Mouse (Mus musculus): ENCODE measurements around the gene Ppp2r5c. TPM values are rescaled to one million over a fixed set of nuclear protein-coding genes. Genes with fewer than 3 reads are reported as not detected.

Ppp2r5c gene
- polyA plus RNA-seq, 1 experiment from 2014 or later, result 72.1 TPM

GRCm38 (mm10) chr12:110555536-110556240, 108.8 kb downstream of the Ppp2r5c start:
- H3K27me3 ChIP-seq, result no peaks in the 10 kb centered on the region
- CTCF ChIA-PET, result no interaction called here
- POLR2A ChIA-PET, result no interaction called here
- ATAC-seq, result no peak
- in situ Hi-C loops (cut with MboI; ENCODE audit: low pct_unique_long_range_greater_than_20kb), result loop anchor here (25.0 kb wide), 1 partner anchor 93 kb away; no protein-coding TSS in a partner anchor
- TF ChIP-seq CTCF (IDR thresholded peaks at IDR 0.05), result no peak
- DNase-seq (ENCODE audit: low read depth, low spot score), result no peak

GRCm38 (mm10) chr12:110556861-110557628, 110.1 kb downstream of the Ppp2r5c start:
- no peak for ATAC-seq
- TF ChIP-seq CTCF (IDR thresholded peaks at IDR 0.05), result no peak
- H3K27me3 ChIP-seq, result no peaks in the 10 kb centered on the region
- DNase-seq (ENCODE audit: low read depth, low spot score), result no peak
- in situ Hi-C loops (cut with MboI; ENCODE audit: low pct_unique_long_range_greater_than_20kb), result loop anchor here (25.0 kb wide), 1 partner anchor 95 kb away; no protein-coding TSS in a partner anchor
- CTCF ChIA-PET, result no interaction called here
- POLR2A ChIA-PET, result no interaction called here

- no peak for TF ChIP-seq CTCF (IDR thresholded peaks at IDR 0.05)
- ATAC-seq, result no peak
- in situ Hi-C loops (cut with MboI; ENCODE audit: low pct_unique_long_range_greater_than_20kb), result loop anchor here (25.0 kb wide), 1 partner anchor 96 kb away; no protein-coding TSS in a partner anchor
- DNase-seq (ENCODE audit: low read depth, low spot score), result no peak
- H3K27me3 ChIP-seq, result no peaks in the 10 kb centered on the region
- ChIA-PET POLR2A (no interaction called here), CTCF (no interaction called here)
These were observed 111.3 kb downstream of the Ppp2r5c start for GRCm38 (mm10) chr12:110558175-110558574.

- ChIA-PET CTCF (no interaction called here), POLR2A (interaction anchor here (0.6 to 0.7 kb wide), 2 partner anchors 129 to 968 kb away, joined by 6 to 10 read pairs; no protein-coding TSS in a partner anchor)
- in situ Hi-C loops (cut with MboI; ENCODE audit: low pct_unique_long_range_greater_than_20kb), result loop anchor here (25.0 kb wide), 1 partner anchor 101 kb away; no protein-coding TSS in a partner anchor
- no peaks in the 10 kb centered on the region for H3K27me3 ChIP-seq
- TF ChIP-seq CTCF (IDR thresholded peaks at IDR 0.05), result no peak
- DNase-seq (ENCODE audit: low read depth, low spot score) (no peak), ATAC-seq (no peak)
These were observed 116.5 kb downstream of the Ppp2r5c start for GRCm38 (mm10) chr12:110563383-110563782.

GRCm38 (mm10) chr12:110564848-110565247, 117.9 kb downstream of the Ppp2r5c start:
- in situ Hi-C loops (cut with MboI; ENCODE audit: low pct_unique_long_range_greater_than_20kb), result loop anchor here (25.0 kb wide), 1 partner anchor 103 kb away; no protein-coding TSS in a partner anchor
- no peaks in the 10 kb centered on the region for H3K27me3 ChIP-seq
- POLR2A ChIA-PET, result no interaction called here
- DNase-seq (ENCODE audit: low read depth, low spot score) (no peak), ATAC-seq (no peak)
- CTCF ChIA-PET, result no interaction called here
- TF ChIP-seq CTCF (IDR thresholded peaks at IDR 0.05), result no peak

GRCm38 (mm10) chr12:110566366-110566765, 119.4 kb downstream of the Ppp2r5c start:
- TF ChIP-seq CTCF (IDR thresholded peaks at IDR 0.05), result no peak
- in situ Hi-C loops (cut with MboI; ENCODE audit: low pct_unique_long_range_greater_than_20kb), result loop anchor here (25.0 kb wide), 1 partner anchor 104 kb away; no protein-coding TSS in a partner anchor
- ATAC-seq (no peak), DNase-seq (ENCODE audit: low read depth, low spot score) (no peak)
- no peaks in the 10 kb centered on the region for H3K27me3 ChIP-seq
- ChIA-PET CTCF (no interaction called here), POLR2A (no interaction called here)

GRCm38 (mm10) chr12:110571050-110571449, 124.1 kb downstream of the Ppp2r5c start:
- no peak for TF ChIP-seq CTCF (IDR thresholded peaks at IDR 0.05)
- CTCF ChIA-PET, result no interaction called here
- no peak for ATAC-seq
- in situ Hi-C loops (cut with MboI; ENCODE audit: low pct_unique_long_range_greater_than_20kb), result loop anchor here (25.0 kb wide), 1 partner anchor 109 kb away; no protein-coding TSS in a partner anchor
- POLR2A ChIA-PET, result no interaction called here
- DNase-seq (ENCODE audit: low read depth, low spot score), result no peak
- H3K27me3 ChIP-seq, result no peaks in the 10 kb centered on the region

GRCm38 (mm10) chr12:110572351-110572750, 125.4 kb downstream of the Ppp2r5c start:
- DNase-seq (ENCODE audit: low read depth, low spot score) (no peak), ATAC-seq (no peak)
- no peaks in the 10 kb centered on the region for H3K27me3 ChIP-seq
- ChIA-PET CTCF (no interaction called here), POLR2A (no interaction called here)
- in situ Hi-C loops (cut with MboI; ENCODE audit: low pct_unique_long_range_greater_than_20kb), result loop anchor here (25.0 kb wide), 1 partner anchor 110 kb away; no protein-coding TSS in a partner anchor
- TF ChIP-seq CTCF (IDR thresholded peaks at IDR 0.05), result no peak

GRCm38 (mm10) chr12:110573635-110574034, 126.7 kb downstream of the Ppp2r5c start:
- ChIA-PET CTCF (interaction anchor here (1.5 kb wide), 1 partner anchor 22 kb away, joined by 5 read pairs; no protein-coding TSS in a partner anchor), POLR2A (no interaction called here)

GRCm38 (mm10) chr12:110575926-110576325, 129.0 kb downstream of the Ppp2r5c start:
- DNase-seq (ENCODE audit: low read depth, low spot score) (no peak), ATAC-seq (no peak)
- CTCF ChIA-PET, result interaction anchor here (1.0 to 1.3 kb wide), 2 partner anchors 11 to 121 kb away, joined by 3 read pairs; no protein-coding TSS in a partner anchor
- POLR2A ChIA-PET, result no interaction called here
- in situ Hi-C loops (cut with MboI; ENCODE audit: low pct_unique_long_range_greater_than_20kb), result no loop called here
- TF ChIP-seq CTCF (IDR thresholded peaks at IDR 0.05), result no peak
- no peaks in the 10 kb centered on the region for H3K27me3 ChIP-seq

More at GRCm38 (mm10) chr12:110573635-110574034, 126.7 kb downstream of the Ppp2r5c start:
- no peaks in the 10 kb centered on the region for H3K27me3 ChIP-seq
- DNase-seq (ENCODE audit: low read depth, low spot score), result no peak
- ATAC-seq, result no peak
- in situ Hi-C loops (cut with MboI; ENCODE audit: low pct_unique_long_range_greater_than_20kb), result loop anchor here (25.0 kb wide), 1 partner anchor 111 kb away; no protein-coding TSS in a partner anchor
- TF ChIP-seq CTCF (IDR thresholded peaks at IDR 0.05), result no peak

GRCm38 (mm10) chr12:110578333-110578732, 131.4 kb downstream of the Ppp2r5c start:
- no peaks in the 10 kb centered on the region for H3K27me3 ChIP-seq
- DNase-seq (ENCODE audit: low read depth, low spot score) (no peak), ATAC-seq (no peak)
- TF ChIP-seq CTCF (IDR thresholded peaks at IDR 0.05), result no peak
- in situ Hi-C loops (cut with MboI; ENCODE audit: low pct_unique_long_range_greater_than_20kb), result no loop called here
- CTCF ChIA-PET, result no interaction called here
- POLR2A ChIA-PET, result no interaction called here
